Mouse (Mus musculus) kidney, embryonic 16.5 days (tissue): Measurements from ENCODE around the gene Prdm5. TPM values are rescaled to one million over a fixed set of nuclear protein-coding genes. Genes with fewer than 3 reads are reported as not detected.
A peak's percentile ranks its signal among the peaks of the same experiment; 100 is the strongest.

Experiments used
- ATAC-seq: fragments of 200-750 bp; cut with Nextera tagmentation; 2 replicates; pipeline ENCODE4 v1.8.0; 2017; ENCODE audit warnings: moderate TSS enrichment; ENCODE audit not compliant: low FRiP score, low TSS enrichment
- H3K27ac ChIP-seq: fragments of 300-500 bp; sonication (generic); 2 replicates; pipeline ENCODE4 v1.5.1; 2014; ENCODE audit warnings: low read length
- H3K27me3 ChIP-seq: fragments of 300-500 bp; sonication (generic); 2 replicates; pipeline ENCODE4 v1.6.1; 2014; ENCODE audit warnings: low read length, control low read depth, mixed read lengths; ENCODE audit not compliant: insufficient read depth
- H3K36me3 ChIP-seq: fragments of 300-500 bp; sonication (generic); 2 replicates; pipeline ENCODE4 v1.6.1; 2014; ENCODE audit warnings: low read length, control low read depth, mixed read lengths; ENCODE audit not compliant: insufficient read depth
- H3K4me1 ChIP-seq: fragments of 300-500 bp; sonication (generic); 2 replicates; pipeline ENCODE4 v1.6.1; 2014; ENCODE audit warnings: low read length, control low read depth, mixed read lengths; ENCODE audit not compliant: insufficient read depth
- H3K4me2 ChIP-seq: fragments of 300-500 bp; sonication (generic); replicated peaks from 2 replicates; pipeline ENCODE4 v1.6.1; 2014; ENCODE audit warnings: low read depth, low read length
- H3K4me3 ChIP-seq: fragments of 300-500 bp; sonication (generic); 2 replicates; pipeline ENCODE4 v1.5.1; 2014; ENCODE audit warnings: mild to moderate bottlenecking, low read length
- H3K9ac ChIP-seq: fragments of 300-500 bp; sonication (generic); replicated peaks from 2 replicates; pipeline ENCODE4 v1.6.1; 2014; ENCODE audit warnings: low read length
- H3K9me3 ChIP-seq: fragments of 300-500 bp; sonication (generic); 2 replicates; pipeline ENCODE4 v1.6.1; 2016; ENCODE audit warnings: low read length, control low read depth
- WGBS: fragments of 180-500 bp; shearing (Covaris S2); extraction: QIAGEN DNeasy Blood & Tissue Kit; methylation state at CpG from one replicate; pipeline ENCODE4 v1.1.7; 2014; 5-methylcytosine and 5-hydroxymethylcytosine counted together
- polyA plus RNA-seq: library from polyadenylated mRNA; unstranded; fragments of >200 nt; fragmentation: Nextera tagmentation; extraction: Ambion mirVana; gene quantifications from 2 replicates; pipeline ENCODE4 v1.2.1, GENCODE M21; 2015

Prdm5 gene
- polyA plus RNA-seq, 1 experiment from 2014 or later, result 20.3 TPM

DNA sequence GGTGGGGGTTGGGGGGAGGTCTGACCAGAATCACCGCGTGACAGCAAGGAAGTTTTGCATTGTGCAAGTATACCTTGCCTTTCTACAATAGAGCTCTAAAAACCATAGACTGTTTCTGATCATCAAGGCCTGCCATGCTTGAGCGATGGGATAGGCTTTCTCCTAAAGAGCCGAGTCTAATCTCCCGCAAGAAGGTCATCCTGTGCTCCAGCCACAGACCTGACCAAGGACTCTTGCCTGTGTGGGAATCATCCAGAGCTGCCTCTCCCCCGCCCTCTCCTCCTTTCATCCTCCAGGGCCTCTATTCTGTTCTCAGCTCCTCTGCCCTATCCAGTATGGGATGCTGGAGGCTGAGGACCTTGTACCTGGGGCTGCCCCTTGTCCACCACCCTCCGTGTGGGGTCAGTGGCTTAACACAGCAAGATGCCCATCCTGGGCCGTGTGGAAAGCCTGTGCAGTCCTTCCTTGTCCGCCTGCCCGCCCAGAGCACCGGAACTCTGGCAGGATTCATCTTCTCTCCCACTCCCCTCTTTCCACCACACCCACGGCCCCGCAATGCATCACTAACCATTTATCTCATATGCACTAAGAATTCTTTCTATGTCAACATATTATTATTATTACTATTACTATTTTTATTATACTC lies 12.9 kb upstream of the Prdm5 start:
- no peak overlapping the region for H3K9ac ChIP-seq
- H3K36me3 ChIP-seq, result no peaks in the 10 kb centered on the region
- H3K27me3 ChIP-seq, result no peaks in the 10 kb centered on the region
- peaks cover 9% of the 10 kb centered on the region for H3K4me1 ChIP-seq
- no peak for ATAC-seq
- no peak overlapping the region for H3K27ac ChIP-seq
- H3K4me2 ChIP-seq, result no peak overlapping the region
- H3K4me3 ChIP-seq, result no peak overlapping the region
- no peaks in the 10 kb centered on the region for H3K9me3 ChIP-seq
- 77% methylated on average over 13 of the region's 13 CpGs for WGBS

DNA sequence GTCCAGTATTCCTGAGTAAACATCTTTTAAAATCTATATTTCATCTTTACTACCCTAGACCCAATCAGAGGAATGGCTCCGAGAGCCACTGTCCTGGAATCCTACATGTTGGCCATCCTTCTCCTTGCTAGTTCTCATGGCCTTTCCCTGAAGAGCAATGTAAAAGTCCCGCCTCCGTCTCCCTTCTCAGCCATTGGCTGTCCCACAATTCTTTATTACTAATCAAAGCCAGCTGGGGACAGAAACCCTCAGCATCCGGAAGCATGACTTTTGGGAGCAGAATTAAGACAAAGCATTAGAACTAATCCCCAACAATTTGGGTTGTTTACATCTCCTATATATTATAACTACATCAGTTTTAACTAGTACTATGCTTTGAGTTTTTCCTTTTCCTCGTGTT lies 10.9 kb upstream of the Prdm5 start:
- Histone ChIP-seq H3K4me2 (no peak overlapping the region), H3K36me3 (no peaks in the 10 kb centered on the region), H3K9me3 (no peaks in the 10 kb centered on the region), H3K27me3 (no peaks in the 10 kb centered on the region), H3K27ac (no peak overlapping the region), H3K4me3 (no peak overlapping the region), H3K4me1 (peaks cover 9% of the 10 kb centered on the region), H3K9ac (no peak overlapping the region)
- no peak for ATAC-seq
- WGBS, result 83% methylated on average over 5 of the region's 5 CpGs

DNA sequence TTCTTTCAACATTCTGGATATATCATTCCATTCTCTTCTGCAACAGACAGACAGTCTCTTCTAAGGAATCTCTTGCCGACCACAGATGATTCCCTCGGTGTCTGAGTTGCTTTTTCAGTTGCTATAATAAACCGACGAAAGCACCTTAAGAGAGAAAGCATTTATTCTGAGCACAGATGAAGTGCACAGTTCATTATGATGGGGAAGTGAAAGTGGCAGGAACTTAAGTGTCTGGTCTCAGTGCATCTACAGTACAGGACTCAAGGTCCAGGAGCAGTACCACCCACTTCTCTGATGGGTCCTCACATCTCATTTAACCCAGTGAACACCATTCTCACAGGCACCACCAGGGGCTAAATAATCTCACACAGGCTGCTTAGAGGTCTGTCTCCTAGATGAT lies 5.2 kb upstream of the Prdm5 start:
- no peak for ATAC-seq
- Histone ChIP-seq H3K27ac (no peak overlapping the region), H3K4me1 (0 out of 2 replicates have a peak, but pooled peaks cover 5% of the 10 kb centered on the region), H3K4me2 (no peak overlapping the region), H3K9ac (no peak overlapping the region), H3K9me3 (no peaks in the 10 kb centered on the region), H3K4me3 (no peak overlapping the region), H3K27me3 (no peaks in the 10 kb centered on the region), H3K36me3 (no peaks in the 10 kb centered on the region)
- WGBS, result 95% methylated on average over 4 of the region's 4 CpGs

DNA sequence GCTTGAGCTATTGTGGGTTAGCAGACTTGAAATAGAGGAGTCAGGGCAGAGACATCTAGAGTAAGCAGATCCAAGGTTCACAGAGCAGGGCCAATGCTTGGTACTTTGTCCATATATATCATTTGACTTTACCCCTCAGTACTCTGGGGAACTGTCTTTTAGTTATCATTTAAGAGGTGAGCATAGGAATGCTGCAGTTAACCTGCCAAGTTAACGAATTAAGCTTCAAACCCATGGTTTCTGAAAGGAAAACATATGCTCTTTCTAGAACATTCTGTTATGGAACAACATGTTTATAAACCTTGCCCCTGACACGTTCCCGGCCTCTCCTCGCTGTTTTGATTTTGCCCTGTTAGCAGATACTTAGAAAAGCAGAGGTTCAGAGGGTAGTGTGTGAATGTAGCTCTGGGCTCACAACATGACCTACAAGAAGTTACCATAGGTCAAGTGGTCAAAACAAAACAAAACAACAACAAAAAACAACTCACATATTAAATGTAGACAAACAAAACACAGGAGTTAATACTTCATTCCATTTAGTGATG lies 973 bp downstream of the Prdm5 start:
- Histone ChIP-seq H3K4me1 (peaks cover 28% of the 10 kb centered on the region), H3K9ac (peak overlapping the region; percentile 91), H3K9me3 (no peaks in the 10 kb centered on the region), H3K4me2 (peak overlapping the region; percentile 82), H3K27ac (peak overlapping the region; percentile 66), H3K27me3 (no peaks in the 10 kb centered on the region), H3K36me3 (no peaks in the 10 kb centered on the region), H3K4me3 (peak overlapping the region; percentile 77)
- WGBS, result 70% methylated on average over 4 of the region's 4 CpGs
- peak; percentile 32 for ATAC-seq

DNA sequence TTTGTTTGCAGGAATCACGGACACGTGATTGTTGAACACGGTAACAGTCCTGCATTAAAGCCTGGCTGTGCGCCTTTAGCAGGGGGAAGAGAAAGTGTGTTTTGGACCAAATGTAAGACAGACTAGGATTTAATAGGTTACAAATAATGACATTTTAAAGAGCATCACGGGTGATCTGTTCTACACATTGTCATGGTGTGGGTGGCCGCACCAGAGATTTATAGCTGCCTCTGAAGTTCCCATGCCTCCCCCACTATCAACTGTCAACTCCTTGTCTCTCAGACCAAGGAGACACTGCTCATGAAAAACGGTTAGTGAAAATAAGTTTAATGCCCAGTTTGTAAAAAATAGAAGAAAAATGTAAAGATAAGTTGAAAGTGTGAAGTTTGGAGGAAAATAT lies 2.7 kb downstream of the Prdm5 start:
- no peaks in the 10 kb centered on the region for H3K36me3 ChIP-seq
- no peaks in the 10 kb centered on the region for H3K9me3 ChIP-seq
- no peak for ATAC-seq
- H3K4me3 ChIP-seq, result no peak overlapping the region
- WGBS, result 40% methylated on average over 7 of the region's 7 CpGs
- no peak overlapping the region for H3K9ac ChIP-seq
- H3K27me3 ChIP-seq, result no peaks in the 10 kb centered on the region
- H3K27ac ChIP-seq, result no peak overlapping the region
- H3K4me2 ChIP-seq, result no peak overlapping the region
- H3K4me1 ChIP-seq, result peaks cover 28% of the 10 kb centered on the region

DNA sequence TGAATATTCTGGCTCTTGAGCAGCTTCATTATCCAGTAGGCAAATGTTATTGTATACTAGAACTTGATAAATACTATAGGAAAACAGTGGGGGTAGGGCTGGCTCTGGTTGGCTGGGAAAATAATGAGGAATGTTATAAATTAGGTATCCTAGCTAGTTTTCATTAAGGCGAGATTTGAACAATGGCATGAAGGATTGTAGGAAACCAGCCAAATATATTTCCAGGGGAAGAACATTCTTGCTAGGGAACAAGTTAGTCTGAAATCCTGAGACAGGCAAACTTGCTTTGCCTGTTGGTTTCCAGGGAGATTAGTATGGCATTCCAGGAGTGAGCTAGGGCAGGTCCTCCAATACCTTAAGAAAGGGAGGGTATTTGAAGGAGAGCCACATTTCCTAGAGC lies 4.9 kb downstream of the Prdm5 start:
- Histone ChIP-seq H3K4me3 (no peak overlapping the region), H3K4me2 (no peak overlapping the region), H3K4me1 (peaks cover 22% of the 10 kb centered on the region), H3K36me3 (no peaks in the 10 kb centered on the region), H3K9ac (no peak overlapping the region), H3K9me3 (no peaks in the 10 kb centered on the region), H3K27ac (no peak overlapping the region), H3K27me3 (no peaks in the 10 kb centered on the region)
- no peak for ATAC-seq
- 76% methylated on average over 1 of the region's 1 CpGs for WGBS

DNA sequence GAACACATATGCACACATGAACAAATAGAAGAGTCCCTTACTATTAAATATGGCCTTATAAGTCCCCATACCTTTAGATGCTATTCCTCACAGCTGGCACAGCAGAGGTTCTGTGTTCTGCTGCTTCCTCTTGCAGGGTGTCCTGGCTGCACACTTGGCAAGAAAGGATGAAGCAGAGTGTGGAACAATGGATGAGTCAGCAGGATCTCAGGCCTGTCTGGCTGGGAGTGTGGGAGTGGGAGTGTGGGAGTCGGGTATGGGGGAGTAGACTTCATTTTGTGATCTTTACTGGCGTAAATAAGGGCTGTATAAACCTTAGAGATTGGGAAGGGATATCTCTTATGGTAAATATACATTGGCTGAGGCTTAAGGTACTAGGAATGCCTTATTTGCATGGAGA lies 14.1 kb downstream of the Prdm5 start:
- Histone ChIP-seq H3K4me1 (no peaks in the 10 kb centered on the region), H3K27me3 (no peaks in the 10 kb centered on the region), H3K4me2 (no peak overlapping the region), H3K9ac (no peak overlapping the region), H3K36me3 (no peaks in the 10 kb centered on the region), H3K4me3 (no peak overlapping the region), H3K9me3 (no peaks in the 10 kb centered on the region), H3K27ac (no peak overlapping the region)
- peak; percentile 42; the same call in 1 of the 2 replicates for ATAC-seq
- 38% methylated on average over 2 of the region's 2 CpGs for WGBS

DNA sequence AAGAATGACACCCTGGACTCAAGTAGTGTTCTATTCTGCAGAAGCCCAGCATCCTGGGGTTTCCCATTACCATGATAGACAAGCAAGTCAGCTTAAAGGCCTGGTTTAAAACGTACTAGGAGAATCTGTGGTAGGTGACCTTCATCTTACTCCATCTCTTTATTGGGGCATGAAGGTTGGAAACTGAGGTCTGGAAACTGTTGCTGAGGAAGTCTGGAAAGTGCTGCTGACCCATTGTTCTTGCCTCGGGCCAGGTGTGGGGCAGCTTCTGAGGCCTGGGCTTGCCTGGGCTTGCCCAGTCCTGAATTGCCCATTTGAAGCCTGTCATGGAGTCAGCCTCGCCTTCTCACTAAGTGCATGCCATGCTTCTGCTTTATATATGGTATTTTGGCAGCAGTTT lies 17.8 kb downstream of the Prdm5 start:
- WGBS, result 91% methylated on average over 3 of the region's 3 CpGs
- no peaks in the 10 kb centered on the region for H3K27me3 ChIP-seq
- H3K4me3 ChIP-seq, result no peak overlapping the region
- H3K36me3 ChIP-seq, result no peaks in the 10 kb centered on the region
- H3K9ac ChIP-seq, result no peak overlapping the region
- H3K9me3 ChIP-seq, result no peaks in the 10 kb centered on the region
- H3K4me1 ChIP-seq, result no peaks in the 10 kb centered on the region
- no peak overlapping the region for H3K27ac ChIP-seq
- no peak for ATAC-seq
- H3K4me2 ChIP-seq, result no peak overlapping the region

DNA sequence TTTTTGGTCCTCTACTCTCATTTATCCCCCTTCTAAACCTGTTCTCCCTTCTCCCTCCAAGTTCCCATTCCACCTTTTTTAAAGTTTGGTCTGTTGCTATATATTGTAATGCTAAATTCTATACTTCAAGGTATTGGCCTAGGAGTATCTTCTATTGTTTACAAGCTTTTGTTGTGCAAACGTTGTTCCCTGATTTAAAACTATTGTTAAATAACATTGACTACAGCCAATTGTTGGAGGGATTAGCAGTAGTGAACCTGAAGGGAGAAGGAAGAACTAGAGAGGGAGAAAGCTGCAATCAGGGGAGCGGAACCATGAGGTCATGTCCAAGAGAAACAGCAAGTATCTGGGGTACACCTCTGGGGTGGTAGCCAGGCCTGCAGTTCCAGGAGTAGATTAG lies 18.5 kb downstream of the Prdm5 start:
- H3K4me3 ChIP-seq, result no peak overlapping the region
- H3K27me3 ChIP-seq, result no peaks in the 10 kb centered on the region
- no peak overlapping the region for H3K4me2 ChIP-seq
- no peak overlapping the region for H3K9ac ChIP-seq
- no peaks in the 10 kb centered on the region for H3K36me3 ChIP-seq
- WGBS, result 84% methylated on average over 2 of the region's 2 CpGs
- H3K4me1 ChIP-seq, result no peaks in the 10 kb centered on the region
- H3K27ac ChIP-seq, result no peak overlapping the region
- no peak for ATAC-seq
- no peaks in the 10 kb centered on the region for H3K9me3 ChIP-seq

DNA sequence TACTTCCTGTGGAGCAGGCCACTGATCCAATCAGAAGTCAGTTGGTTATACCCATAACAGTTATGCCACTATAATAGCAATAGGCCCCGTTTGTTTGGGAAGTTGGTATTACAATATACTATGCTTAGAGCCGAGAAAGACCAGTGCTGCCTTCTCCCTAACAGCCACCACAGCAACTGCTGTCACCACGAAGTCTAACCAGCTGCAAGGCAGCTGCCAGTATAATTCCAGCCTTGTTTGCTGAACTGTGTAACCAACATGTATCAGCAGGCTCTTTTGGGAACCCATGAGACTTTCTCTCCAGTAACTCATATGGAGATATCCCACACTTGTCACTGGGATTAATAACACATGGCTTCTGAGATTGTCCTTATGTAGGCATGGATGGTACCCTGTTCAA lies 19.6 kb downstream of the Prdm5 start:
- no peak for ATAC-seq
- Histone ChIP-seq H3K36me3 (no peaks in the 10 kb centered on the region), H3K27me3 (no peaks in the 10 kb centered on the region), H3K4me1 (no peaks in the 10 kb centered on the region), H3K9me3 (no peaks in the 10 kb centered on the region), H3K4me2 (no peak overlapping the region), H3K4me3 (no peak overlapping the region), H3K27ac (no peak overlapping the region), H3K9ac (no peak overlapping the region)
- 86% methylated on average over 3 of the region's 3 CpGs for WGBS
